Mouse (Mus musculus) urinary bladder, postnatal 4 days (tissue): Measurements from ENCODE around the gene 1190005I06Rik.
A peak's percentile ranks its signal among the peaks of the same experiment; 100 is the strongest.
"Not testable (repeated sequence)": the region's sequence is repeated elsewhere in the genome, so short reads cannot be mapped to it uniquely, and the experiment has no call there.

Experiments used
- DNase-seq, 2 experiments: peaks; one replicate each; pipeline ENCODE4 v3.0.0; 2021 to 2022; ENCODE audit warnings: low spot score in 2 of 2

The 1190005I06Rik gene

GRCm38 (mm10) chr8:120647532-120647931, at the start of gene 1190005I06Rik:
TSS of gene 1190005I06Rik (minus strand) at chr8:120647632.
- DNase-seq = no peak

- DNase-seq = no peak
Measured at GRCm38 (mm10) chr8:120696401-120697153, 49.1 kb upstream of the 1190005I06Rik start.

- peak; percentile 66 to 75 for DNase-seq
Measured at GRCm38 (mm10) chr8:120693861-120694493, 46.5 kb upstream of the 1190005I06Rik start.

GRCm38 (mm10) chr8:120692934-120693333, 45.5 kb upstream of the 1190005I06Rik start:
- no peak for DNase-seq

- DNase-seq = no peak
Measured at GRCm38 (mm10) chr8:120688511-120688910, 41.1 kb upstream of the 1190005I06Rik start.

- DNase-seq = no peak
Measured at GRCm38 (mm10) chr8:120687786-120688185, 40.4 kb upstream of the 1190005I06Rik start.

GRCm38 (mm10) chr8:120686576-120686975, 39.1 kb upstream of the 1190005I06Rik start:
- no peak for DNase-seq

- DNase-seq = no peak
Measured at GRCm38 (mm10) chr8:120686051-120686450, 38.6 kb upstream of the 1190005I06Rik start.

- no peak for DNase-seq
Measured at GRCm38 (mm10) chr8:120685591-120685990, 38.2 kb upstream of the 1190005I06Rik start.

GRCm38 (mm10) chr8:120685097-120685496, 37.7 kb upstream of the 1190005I06Rik start:
- DNase-seq = peak in 1 of 2 experiments; percentile 57

- DNase-seq = no peak
Measured at GRCm38 (mm10) chr8:120684082-120684481, 36.6 kb upstream of the 1190005I06Rik start.

- peak; percentile 55 to 80 for DNase-seq
Measured at GRCm38 (mm10) chr8:120683602-120684001, 36.2 kb upstream of the 1190005I06Rik start.

- DNase-seq = no peak
Measured at GRCm38 (mm10) chr8:120681113-120681512, 33.7 kb upstream of the 1190005I06Rik start.

- not testable (repeated sequence) for DNase-seq
Measured at GRCm38 (mm10) chr8:120680405-120680804, 33.0 kb upstream of the 1190005I06Rik start.

GRCm38 (mm10) chr8:120679629-120680387, 32.4 kb upstream of the 1190005I06Rik start:
- no peak for DNase-seq

- peak; percentile 71 to 90 for DNase-seq
Measured at GRCm38 (mm10) chr8:120678447-120678846, 31.0 kb upstream of the 1190005I06Rik start.

- DNase-seq = no peak
Measured at GRCm38 (mm10) chr8:120675718-120676117, 28.3 kb upstream of the 1190005I06Rik start.

GRCm38 (mm10) chr8:120673298-120673697, 25.9 kb upstream of the 1190005I06Rik start:
- DNase-seq = no peak

- DNase-seq = no peak
Measured at GRCm38 (mm10) chr8:120672626-120673229, 25.3 kb upstream of the 1190005I06Rik start.

- no peak for DNase-seq
Measured at GRCm38 (mm10) chr8:120671775-120672174, 24.3 kb upstream of the 1190005I06Rik start.

- no peak for DNase-seq
Measured at GRCm38 (mm10) chr8:120668374-120668905, 21.0 kb upstream of the 1190005I06Rik start, which contains the start of gene Emc8. TSS of gene Emc8 (minus strand) at chr8:120668573.
